Mouse (Mus musculus) stomach, embryonic 16.5 days (tissue): ENCODE measurements around the gene Txndc2. TPM values are rescaled to one million over a fixed set of nuclear protein-coding genes. Genes with fewer than 3 reads are reported as not detected.

Source experiments
- ATAC-seq: fragments of 200-750 bp; cut with Nextera tagmentation; 2 replicates; pipeline ENCODE4 v1.8.0; 2017; ENCODE audit warnings: moderate number of reproducible peaks, moderate TSS enrichment; ENCODE audit not compliant: insufficient read depth, low FRiP score
- H3K27ac ChIP-seq: fragments of 300-500 bp; sonication (generic); 2 replicates; pipeline ENCODE4 v1.5.1; 2014; ENCODE audit warnings: low read length
- H3K27me3 ChIP-seq: fragments of 300-500 bp; sonication (generic); 2 replicates; pipeline ENCODE4 v1.6.1; 2014; ENCODE audit warnings: low read length, control low read depth, mixed read lengths; ENCODE audit not compliant: control insufficient read depth, insufficient read depth
- H3K36me3 ChIP-seq: fragments of 300-500 bp; sonication (generic); 2 replicates; pipeline ENCODE4 v1.6.1; 2014; ENCODE audit warnings: low read length; ENCODE audit not compliant: control insufficient read depth, insufficient read depth
- H3K4me1 ChIP-seq: fragments of 300-500 bp; sonication (generic); 2 replicates; pipeline ENCODE4 v1.6.1; 2014; ENCODE audit warnings: low read length, control low read depth, mixed read lengths; ENCODE audit not compliant: control insufficient read depth, insufficient read depth
- H3K4me2 ChIP-seq: fragments of 300-500 bp; sonication (generic); 2 replicates; pipeline ENCODE4 v1.6.1; 2014; ENCODE audit warnings: low read depth, low read length, mixed read lengths
- H3K4me3 ChIP-seq: fragments of 300-500 bp; sonication (generic); replicated peaks from 2 replicates; pipeline ENCODE4 v1.5.1; 2014; ENCODE audit warnings: mild to moderate bottlenecking, low read length
- H3K9ac ChIP-seq: fragments of 300-500 bp; sonication (generic); 2 replicates; pipeline ENCODE4 v1.6.1; 2014; ENCODE audit warnings: low read length
- H3K9me3 ChIP-seq: fragments of 300-500 bp; sonication (generic); replicated peaks from 2 replicates; pipeline ENCODE4 v1.6.1; 2016; ENCODE audit warnings: low read length, control low read depth; ENCODE audit not compliant: control insufficient read depth
- WGBS: fragments of 180-500 bp; shearing (Covaris S2); extraction: QIAGEN DNeasy Blood & Tissue Kit; methylation state at CpG from one replicate; pipeline ENCODE4 v1.1.7; 2014; 5-methylcytosine and 5-hydroxymethylcytosine counted together
- polyA plus RNA-seq: library from polyadenylated mRNA; unstranded; fragments of >200 nt; fragmentation: Nextera tagmentation; extraction: Ambion mirVana; gene quantifications from 2 replicates; pipeline ENCODE4 v1.2.1, GENCODE M21; 2015

Gene Txndc2
- polyA plus RNA-seq, 1 experiment from 2014 or later = not detected

GRCm38 (mm10) chr17:65675985-65676384 is 34.0 kb upstream of the Txndc2 start:
- Histone ChIP-seq H3K9me3 (no peaks in the 10 kb centered on the region), H3K27ac (no peak overlapping the region), H3K27me3 (no peaks in the 10 kb centered on the region), H3K4me2 (no peak overlapping the region), H3K9ac (no peak overlapping the region), H3K36me3 (no peaks in the 10 kb centered on the region), H3K4me1 (0 out of 2 replicates have a peak, but pooled peaks cover 5% of the 10 kb centered on the region), H3K4me3 (no peak overlapping the region)
- WGBS = 81% methylated on average over 3 of the region's 3 CpGs
- ATAC-seq = no peak

DNA sequence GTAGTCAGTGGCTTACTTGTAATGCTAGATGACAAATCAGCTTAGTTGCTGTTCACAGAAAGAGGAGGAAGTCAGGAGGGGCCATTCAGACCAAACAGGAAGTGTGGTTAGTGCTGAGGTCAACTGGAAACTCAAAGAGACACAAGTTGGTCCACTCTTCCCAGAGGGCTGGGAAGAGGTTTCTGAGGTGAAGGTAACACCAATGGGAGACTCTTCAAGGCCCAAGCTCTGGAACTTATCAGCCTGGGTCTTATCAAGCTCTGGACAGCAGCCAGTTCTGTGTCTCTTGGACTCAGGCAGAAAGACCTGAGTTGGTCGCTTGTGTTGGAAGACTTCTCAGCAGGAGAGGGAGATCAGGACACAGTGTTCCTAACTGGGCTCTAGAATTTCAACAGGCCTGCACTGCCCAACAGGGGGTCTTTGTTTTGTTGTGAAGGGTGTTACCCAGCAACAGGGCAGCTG is 32.8 kb upstream of the Txndc2 start:
- no peaks in the 10 kb centered on the region for H3K9me3 ChIP-seq
- H3K4me1 ChIP-seq = 0 out of 2 replicates have a peak, but pooled peaks cover 5% of the 10 kb centered on the region
- no peaks in the 10 kb centered on the region for H3K36me3 ChIP-seq
- no peak overlapping the region for H3K4me3 ChIP-seq
- 65% methylated on average over 1 of the region's 1 CpGs for WGBS
- no peaks in the 10 kb centered on the region for H3K27me3 ChIP-seq
- H3K4me2 ChIP-seq = no peak overlapping the region
- ATAC-seq = no peak; the same call in 1 of the 2 replicates
- H3K27ac ChIP-seq = no peak overlapping the region
- H3K9ac ChIP-seq = no peak overlapping the region

DNA sequence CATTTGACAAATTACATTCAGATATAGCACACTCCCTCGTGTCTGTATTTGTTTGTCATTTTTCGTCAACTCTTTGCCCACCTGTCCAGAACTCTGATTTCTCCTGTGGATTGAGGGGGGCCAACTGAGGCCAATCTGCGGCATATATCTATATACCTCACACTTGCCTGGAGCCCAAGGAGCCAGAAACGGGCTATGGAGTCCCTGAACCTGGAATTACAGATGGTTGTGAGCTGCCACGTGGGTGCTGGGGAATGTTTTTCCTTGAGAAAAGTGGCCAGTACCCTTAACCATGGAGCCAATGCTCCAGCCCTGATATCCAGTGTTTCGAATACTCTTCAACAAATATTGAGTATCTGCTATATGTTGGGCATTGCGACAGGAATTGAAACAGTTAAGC is 31.0 kb upstream of the Txndc2 start:
- Histone ChIP-seq H3K9me3 (no peaks in the 10 kb centered on the region), H3K4me2 (no peak overlapping the region), H3K9ac (no peak overlapping the region), H3K27ac (no peak overlapping the region), H3K4me3 (no peak overlapping the region), H3K4me1 (0 out of 2 replicates have a peak, but pooled peaks cover 5% of the 10 kb centered on the region), H3K27me3 (no peaks in the 10 kb centered on the region), H3K36me3 (no peaks in the 10 kb centered on the region)
- WGBS = 90% methylated on average over 7 of the region's 7 CpGs
- ATAC-seq = no peak

DNA sequence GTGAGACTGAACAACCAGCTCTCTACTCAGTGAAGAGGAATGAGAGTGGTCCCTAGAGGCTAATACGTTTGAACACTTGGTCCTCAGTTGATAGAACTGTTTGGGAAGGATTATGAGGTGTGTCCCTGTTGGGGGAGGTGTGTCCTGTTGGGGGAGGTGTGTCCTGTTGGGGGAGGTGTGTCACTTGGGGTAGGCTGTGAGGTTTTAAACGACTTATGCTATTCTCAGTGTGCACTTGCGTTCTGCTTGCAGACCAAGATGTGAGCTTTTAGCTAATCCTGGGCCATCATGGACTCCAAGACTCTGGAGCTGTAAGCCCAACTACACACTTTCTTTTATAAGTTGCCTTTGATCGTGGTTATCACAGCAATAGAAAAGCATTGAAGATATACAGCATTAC is 27.1 kb upstream of the Txndc2 start:
- no peak overlapping the region for H3K27ac ChIP-seq
- ATAC-seq = no peak
- no peak overlapping the region for H3K4me3 ChIP-seq
- no peaks in the 10 kb centered on the region for H3K36me3 ChIP-seq
- H3K4me1 ChIP-seq = peaks cover 12% of the 10 kb centered on the region
- 89% methylated on average over 4 of the region's 4 CpGs for WGBS
- H3K4me2 ChIP-seq = no peak overlapping the region
- no peak overlapping the region for H3K9ac ChIP-seq
- H3K27me3 ChIP-seq = no peaks in the 10 kb centered on the region
- H3K9me3 ChIP-seq = no peaks in the 10 kb centered on the region

GRCm38 (mm10) chr17:65667792-65668191 is 25.8 kb upstream of the Txndc2 start:
- Histone ChIP-seq H3K9ac (no peak overlapping the region), H3K27me3 (no peaks in the 10 kb centered on the region), H3K9me3 (no peaks in the 10 kb centered on the region), H3K36me3 (no peaks in the 10 kb centered on the region), H3K4me3 (no peak overlapping the region), H3K4me2 (no peak overlapping the region), H3K4me1 (peaks cover 12% of the 10 kb centered on the region), H3K27ac (no peak overlapping the region)
- 74% methylated on average over 14 of the region's 14 CpGs for WGBS
- no peak for ATAC-seq

DNA sequence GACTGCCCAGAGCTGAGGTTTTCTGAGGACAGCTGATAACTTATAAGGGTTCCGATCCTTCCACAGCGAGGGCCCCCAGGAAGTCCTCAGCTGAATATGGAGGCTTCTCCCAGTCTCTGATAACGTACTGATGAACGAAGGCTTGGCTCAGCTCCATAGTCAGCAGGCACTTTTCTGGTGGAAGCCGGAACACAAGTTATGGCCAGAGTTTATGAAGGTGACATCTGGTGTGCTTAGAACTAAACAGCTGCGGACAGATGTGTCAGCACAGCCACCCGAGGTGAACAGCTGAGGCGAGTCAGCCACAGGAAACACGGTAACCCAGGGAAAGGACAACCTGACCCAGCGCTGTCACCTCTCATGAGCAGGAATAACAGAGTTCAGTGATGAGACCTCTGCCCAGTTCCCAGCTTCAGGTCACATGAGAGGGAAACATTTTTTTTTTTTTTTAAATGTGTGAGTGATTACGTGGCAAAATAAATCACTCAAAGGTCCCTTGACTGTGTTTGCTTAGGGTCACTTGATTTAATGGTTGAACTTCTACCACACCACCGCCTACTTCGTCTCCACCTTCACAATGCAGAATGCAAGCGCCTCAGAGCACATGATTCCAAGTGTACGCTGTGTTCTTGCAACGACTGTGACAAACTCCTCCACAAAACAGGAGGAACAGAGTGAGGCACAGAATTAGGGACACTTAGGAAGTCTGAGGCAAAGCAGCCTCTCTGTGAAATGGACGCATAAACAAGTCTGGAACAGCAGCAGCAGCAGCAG is 24.6 kb upstream of the Txndc2 start:
- ATAC-seq = peak; percentile 48; the same call in 1 of the 2 replicates
- peaks cover 12% of the 10 kb centered on the region for H3K4me1 ChIP-seq

GRCm38 (mm10) chr17:65665786-65666387 is 23.9 kb upstream of the Txndc2 start:
- Histone ChIP-seq H3K9me3 (no peaks in the 10 kb centered on the region), H3K27me3 (no peaks in the 10 kb centered on the region), H3K27ac (peak overlapping the region; percentile 3; the same call in 1 of the 2 replicates), H3K4me1 (peaks cover 12% of the 10 kb centered on the region), H3K4me3 (no peak overlapping the region), H3K36me3 (no peaks in the 10 kb centered on the region), H3K4me2 (no peak overlapping the region), H3K9ac (no peak overlapping the region)
- 83% methylated on average over 12 of the region's 12 CpGs for WGBS
- ATAC-seq = no peak

More for the DNA sequence above, 24.6 kb upstream of the Txndc2 start:
- H3K27me3 ChIP-seq = no peaks in the 10 kb centered on the region
- no peak overlapping the region; the same call in 1 of the 2 replicates for H3K4me2 ChIP-seq
- no peak overlapping the region for H3K9ac ChIP-seq
- H3K4me3 ChIP-seq = no peak overlapping the region
- H3K27ac ChIP-seq = peak overlapping the region; percentile 47; the same call in 1 of the 2 replicates
- WGBS = 44% methylated on average over 17 of the region's 17 CpGs
- no peaks in the 10 kb centered on the region for H3K9me3 ChIP-seq
- H3K36me3 ChIP-seq = no peaks in the 10 kb centered on the region

- Histone ChIP-seq H3K4me1 (peaks cover 12% of the 10 kb centered on the region), H3K9ac (no peak overlapping the region), H3K4me3 (no peak overlapping the region), H3K4me2 (0 out of 2 replicates have a peak overlapping the region, but pooled peaks have one; percentile 4), H3K27ac (peak overlapping the region; percentile 70; the same call in 1 of the 2 replicates), H3K9me3 (no peaks in the 10 kb centered on the region), H3K36me3 (no peaks in the 10 kb centered on the region), H3K27me3 (no peaks in the 10 kb centered on the region)
- WGBS = 61% methylated on average over 14 of the region's 14 CpGs
- peak; percentile 80; the same call in 1 of the 2 replicates for ATAC-seq
Observed at GRCm38 (mm10) chr17:65663329-65664078, 21.5 kb upstream of the Txndc2 start.
